Mouse (Mus musculus) kidney, adult 18-20 months (tissue): ENCODE results near the gene Reep6.

Experiments
- DNase-seq: peaks from one replicate; pipeline ENCODE4 v3.0.0; 2021

The Reep6 gene

GRCm38 (mm10) chr10:80329273-80330081, at the start of gene Reep6, which contains the start of gene Pcsk4:
Gene Reep6, plus strand, starts transcription at chr10:80329953.
Gene Pcsk4, minus strand, starts transcription at chr10:80329498.
- peak; percentile 95 for DNase-seq

- DNase-seq, result peak; percentile 82
Measured at GRCm38 (mm10) chr10:80281304-80281703, 48.4 kb upstream of the Reep6 start.

- peak; percentile 78 for DNase-seq
Measured at GRCm38 (mm10) chr10:80281921-80282371, 47.8 kb upstream of the Reep6 start.

GRCm38 (mm10) chr10:80282481-80283441, 47.0 kb upstream of the Reep6 start:
- DNase-seq, result no peak

GRCm38 (mm10) chr10:80285222-80286070, 44.3 kb upstream of the Reep6 start:
- DNase-seq, result no peak

- no peak for DNase-seq
Measured at GRCm38 (mm10) chr10:80288097-80288496, 41.7 kb upstream of the Reep6 start.

GRCm38 (mm10) chr10:80288657-80289056, 41.1 kb upstream of the Reep6 start:
- no peak for DNase-seq

GRCm38 (mm10) chr10:80292251-80293146, 37.3 kb upstream of the Reep6 start, which contains the start of gene Rps15:
Gene Rps15, plus strand, starts transcription at chr10:80292453.
- DNase-seq, result peak; percentile 94

- DNase-seq, result no peak
Measured at GRCm38 (mm10) chr10:80293325-80293724, 36.4 kb upstream of the Reep6 start.

- no peak for DNase-seq
Measured at GRCm38 (mm10) chr10:80294311-80294710, 35.4 kb upstream of the Reep6 start.

- DNase-seq, result no peak
Measured at GRCm38 (mm10) chr10:80294788-80295303, 34.9 kb upstream of the Reep6 start.

GRCm38 (mm10) chr10:80295618-80296425, 33.9 kb upstream of the Reep6 start, which contains the start of gene Apc2:
Gene Apc2, plus strand, starts transcription at chr10:80295977.
- peak; percentile 86 for DNase-seq

GRCm38 (mm10) chr10:80296824-80297223, 32.9 kb upstream of the Reep6 start:
- no peak for DNase-seq

GRCm38 (mm10) chr10:80297526-80298133, 32.1 kb upstream of the Reep6 start:
- DNase-seq, result no peak

- no peak for DNase-seq
Measured at GRCm38 (mm10) chr10:80298571-80299281, 31.0 kb upstream of the Reep6 start.

GRCm38 (mm10) chr10:80299301-80299700, 30.5 kb upstream of the Reep6 start:
- DNase-seq, result no peak

GRCm38 (mm10) chr10:80299824-80300223, 29.9 kb upstream of the Reep6 start:
- DNase-seq, result no peak

GRCm38 (mm10) chr10:80300672-80301181, 29.0 kb upstream of the Reep6 start:
- DNase-seq, result no peak
